Mouse (Mus musculus): Measurements from ENCODE around the gene Pnpla1.

DNA sequence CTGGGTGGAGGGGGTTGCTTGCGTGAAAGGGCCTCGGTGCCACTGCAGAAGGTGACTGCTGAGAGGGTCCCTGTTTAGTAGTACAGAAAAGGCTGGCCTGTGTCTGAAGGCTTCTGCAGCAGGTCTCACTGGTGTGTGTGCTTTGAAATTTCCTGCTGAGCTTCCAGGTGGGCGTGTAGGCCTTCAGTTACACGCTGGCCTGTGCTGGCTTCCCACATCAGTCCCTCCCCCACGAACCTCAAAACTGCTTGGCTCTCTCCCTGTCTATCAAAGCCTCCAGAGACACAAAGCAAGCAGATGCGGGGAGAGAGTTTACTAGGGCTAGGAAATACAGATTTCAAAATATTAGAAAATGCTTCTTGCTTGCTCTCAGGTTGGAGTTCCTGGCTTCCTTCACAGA is 33.3 kb upstream of the Pnpla1 start:
- no peak for TF ChIP-seq CTCF (IDR thresholded peaks at IDR 0.05)
- TF ChIP-seq EP300 (IDR thresholded peaks at IDR 0.05), result no peak

All from lung, postnatal 0 days (tissue).